Mouse (Mus musculus): ENCODE results near the gene Neb.

The Neb gene

DNA sequence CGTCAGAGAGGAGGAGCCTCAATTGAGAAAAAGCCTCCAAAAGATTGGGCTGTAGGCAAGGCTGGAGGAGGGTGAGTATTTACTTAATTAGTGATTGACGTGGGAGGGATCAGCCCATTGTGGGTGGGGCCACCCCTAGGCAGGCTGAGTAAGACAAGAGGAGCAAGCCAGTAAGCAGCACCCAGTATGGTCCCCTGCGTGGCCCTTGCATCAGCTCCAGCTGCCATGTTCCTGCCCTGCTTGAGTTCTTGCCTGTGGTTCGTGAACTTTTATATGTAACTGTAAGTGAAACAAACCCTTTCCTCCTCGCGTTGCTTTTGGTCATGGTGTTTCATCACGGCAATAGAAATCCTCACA lies at the start of gene Neb:
Neb (minus strand) TSS at position 27 of the 357 bp plus-strand sequence.
- no peak for DNase-seq (ENCODE audit: low spot score)

DNA sequence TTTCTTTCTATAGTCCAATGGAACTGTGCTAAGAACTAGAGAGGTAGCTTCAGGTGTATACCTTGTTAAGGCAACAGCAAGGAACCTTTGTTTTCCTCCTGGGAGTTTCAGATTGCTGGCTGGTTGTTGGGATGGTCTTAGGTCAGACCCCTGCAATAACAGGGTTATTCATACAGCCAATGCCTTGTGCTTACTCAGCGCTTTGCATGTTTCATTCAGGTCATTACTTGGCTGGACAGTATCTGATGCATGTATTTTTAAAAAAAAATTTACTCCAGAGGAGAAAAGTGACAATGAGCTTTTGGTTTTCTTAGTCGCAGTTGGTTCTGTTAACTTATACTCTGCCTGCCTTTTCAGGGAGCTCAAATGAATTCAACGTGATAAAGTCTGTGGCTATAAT lies 49.1 kb upstream of the Neb start:
- DNase-seq (ENCODE audit: low spot score) = no peak

DNA sequence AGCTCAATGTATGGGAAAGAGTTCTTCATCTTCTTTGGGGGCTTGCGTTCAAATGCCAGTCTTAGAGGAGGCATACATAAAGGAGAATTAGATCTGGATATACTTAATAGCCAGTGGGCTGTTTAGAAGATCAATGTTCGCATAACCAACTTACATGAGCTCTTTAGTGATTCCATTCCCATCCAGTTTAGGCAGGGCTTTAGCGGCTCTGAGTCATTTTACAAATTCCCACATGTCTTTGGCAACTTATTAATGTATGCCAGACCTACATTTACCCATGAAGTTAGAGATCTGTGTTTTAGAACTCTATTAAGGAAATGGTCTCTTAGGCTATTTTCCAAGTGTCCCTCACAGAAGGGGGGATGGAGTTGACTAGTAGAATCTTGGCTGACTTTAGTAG lies 47.8 kb upstream of the Neb start:
- DNase-seq (ENCODE audit: low spot score) = no peak

DNA sequence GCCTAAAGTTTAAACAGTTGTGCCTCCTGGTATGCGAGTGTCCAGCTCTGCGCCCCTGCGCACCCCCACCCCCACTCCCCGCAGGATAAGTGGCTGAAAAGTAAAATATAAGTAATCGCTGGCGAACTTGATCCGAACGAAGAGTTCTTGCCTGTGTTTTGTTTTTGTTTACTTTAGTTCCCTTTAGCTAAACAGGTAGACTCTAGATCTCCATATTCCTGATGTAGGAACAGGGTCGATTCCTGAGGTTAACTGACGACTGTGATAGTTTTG lies 47.2 kb upstream of the Neb start:
- DNase-seq (ENCODE audit: low spot score) = no peak

DNA sequence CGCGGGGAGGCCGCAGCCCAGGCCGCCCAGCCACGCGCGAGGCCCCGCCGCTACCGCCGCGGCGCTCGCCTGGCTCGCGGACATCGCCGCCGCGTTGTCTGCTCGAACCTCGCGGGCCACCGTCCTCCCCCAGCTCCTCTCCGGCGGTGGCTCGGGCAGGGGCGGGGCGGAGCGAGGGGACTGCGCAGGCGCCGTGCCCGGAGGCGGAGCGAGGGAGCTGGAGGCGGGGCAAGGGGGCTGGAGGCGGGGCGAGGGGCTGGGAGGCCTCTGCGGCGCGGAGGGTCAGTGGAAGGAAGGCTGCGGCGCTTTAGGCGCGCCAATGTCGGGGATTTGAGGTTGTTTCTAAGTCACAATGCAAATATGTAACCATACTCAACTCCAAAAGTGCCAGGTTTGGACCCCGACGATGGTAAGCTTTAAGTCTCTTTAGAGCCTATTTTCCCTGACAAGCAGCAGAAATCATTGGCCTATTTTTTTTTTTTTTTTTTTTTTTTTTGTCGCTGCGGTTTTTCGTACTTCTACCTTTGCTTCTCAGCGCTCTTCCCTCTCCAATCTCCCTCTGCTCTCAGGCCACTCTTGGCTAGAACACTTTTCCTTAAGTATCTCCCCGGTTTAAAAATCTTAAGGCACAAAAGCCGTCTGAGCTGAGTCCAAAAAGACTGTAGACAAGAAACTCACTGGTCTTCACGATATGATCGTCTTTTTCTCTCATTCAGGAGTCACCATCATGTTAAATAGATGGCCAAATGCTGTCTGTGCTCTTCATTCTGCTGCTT lies 46.7 kb upstream of the Neb start, which contains the start of gene Arl5a:
Arl5a (minus strand) TSS at position 155 of the 776 bp plus-strand sequence.
- peak; percentile 93 for DNase-seq (ENCODE audit: low spot score)

DNA sequence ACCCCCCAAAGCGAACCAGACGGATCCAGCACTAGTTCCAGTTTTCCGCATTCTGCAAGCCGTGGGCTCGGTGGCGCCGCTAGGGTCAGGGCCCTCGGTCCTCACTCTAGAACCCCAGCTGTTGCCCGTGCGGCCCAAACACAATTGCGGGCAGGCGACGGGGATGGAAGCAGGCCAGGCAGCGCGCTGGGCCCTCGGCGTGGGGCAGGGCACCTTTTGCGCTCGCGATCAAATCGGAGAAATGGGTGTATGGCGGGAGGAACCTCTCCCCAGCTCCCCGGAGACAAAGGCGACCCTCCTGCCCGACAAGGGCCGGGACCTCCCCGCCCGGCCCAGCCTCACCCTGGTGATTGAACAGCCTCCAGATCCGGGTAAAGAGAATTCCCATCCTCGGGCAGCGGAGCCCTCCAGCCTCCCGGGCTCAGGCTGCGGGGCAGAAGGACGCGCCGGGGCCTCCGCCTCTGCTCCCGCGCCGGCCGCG lies 46.0 kb upstream of the Neb start:
- DNase-seq (ENCODE audit: low spot score) = no peak

DNA sequence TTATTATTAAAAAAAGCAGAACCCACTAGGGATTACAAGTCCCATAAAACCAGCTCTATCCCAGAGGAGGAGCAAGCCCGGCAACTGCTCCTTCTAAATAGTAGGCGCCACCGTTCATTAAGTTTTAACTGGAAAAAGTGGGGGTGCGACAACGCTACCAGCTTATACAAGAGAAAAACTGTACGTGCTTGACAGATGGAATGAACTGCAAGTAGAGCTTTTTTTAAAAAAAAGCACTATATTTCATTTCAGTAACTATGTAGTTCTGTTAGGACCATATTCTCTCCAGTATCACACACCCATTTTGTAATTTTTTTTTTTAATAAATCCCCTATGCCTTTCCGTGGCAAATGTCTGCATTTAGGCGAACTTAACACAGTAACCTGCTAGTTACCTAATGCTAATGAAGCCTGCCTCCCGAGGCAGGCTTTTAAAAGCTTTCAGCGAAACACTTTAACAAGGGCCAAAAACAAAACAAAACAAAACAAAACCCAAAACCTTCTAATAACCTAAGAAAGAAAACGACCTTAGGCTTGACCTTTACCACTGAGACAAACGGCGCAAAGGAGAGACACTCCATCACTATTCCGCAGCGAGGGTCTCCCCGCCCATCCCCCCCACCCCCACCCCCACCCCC lies 45.5 kb upstream of the Neb start:
- DNase-seq (ENCODE audit: low spot score) = no peak

DNA sequence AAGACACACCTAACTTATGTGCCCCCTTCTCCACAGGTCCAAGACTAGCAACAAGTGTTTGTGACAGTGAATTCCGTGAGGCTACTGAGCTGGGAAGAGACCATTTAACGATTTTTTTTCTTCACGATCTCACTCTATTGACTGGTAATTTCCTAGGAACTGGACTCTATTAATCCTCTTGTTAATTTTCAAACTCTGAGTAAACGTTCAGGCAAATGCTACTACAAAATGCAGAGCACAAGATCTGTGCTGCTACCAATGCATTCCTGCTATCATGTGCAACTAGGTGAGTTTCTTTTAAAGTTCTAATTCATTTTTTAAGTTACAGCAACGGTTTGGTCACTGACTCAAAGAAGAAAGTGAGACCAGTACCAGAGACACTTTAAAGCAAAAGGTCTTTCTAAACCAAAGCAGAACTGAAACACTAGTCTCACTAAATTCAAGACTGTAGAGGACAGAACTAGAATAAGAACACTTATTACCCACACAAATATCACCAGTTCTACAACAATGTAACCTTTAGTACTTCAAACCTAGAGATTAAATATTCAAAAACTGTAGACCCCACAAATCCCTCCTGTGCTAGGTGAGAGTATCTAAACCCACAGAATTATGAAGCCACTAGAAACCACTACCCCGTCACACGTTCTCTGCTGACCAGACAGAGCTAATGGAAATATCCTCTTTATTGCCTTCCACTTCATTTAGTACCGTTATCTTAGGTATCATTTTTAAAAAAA lies 44.8 kb upstream of the Neb start:
- no peak for DNase-seq (ENCODE audit: low spot score)

DNA sequence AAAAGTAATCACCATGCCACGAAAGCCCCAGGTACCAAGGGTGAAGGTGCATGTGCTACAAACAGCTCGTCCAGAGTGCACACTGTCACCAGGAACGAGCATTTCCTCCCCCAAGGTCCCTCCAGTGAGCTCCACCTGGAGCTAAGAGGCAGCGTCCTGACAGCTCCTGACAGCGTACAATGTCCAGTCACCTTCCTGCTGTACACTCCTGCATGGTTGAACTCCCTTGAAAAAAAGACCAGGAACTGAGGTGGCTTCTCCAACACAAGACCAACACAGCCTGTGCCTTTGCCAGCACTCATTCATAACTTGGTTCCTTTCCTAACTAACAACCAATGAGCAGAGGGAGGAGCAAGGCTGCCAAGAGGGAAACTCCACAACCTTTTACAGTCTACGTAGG lies 42.9 kb upstream of the Neb start:
- DNase-seq (ENCODE audit: low spot score) = no peak

DNA sequence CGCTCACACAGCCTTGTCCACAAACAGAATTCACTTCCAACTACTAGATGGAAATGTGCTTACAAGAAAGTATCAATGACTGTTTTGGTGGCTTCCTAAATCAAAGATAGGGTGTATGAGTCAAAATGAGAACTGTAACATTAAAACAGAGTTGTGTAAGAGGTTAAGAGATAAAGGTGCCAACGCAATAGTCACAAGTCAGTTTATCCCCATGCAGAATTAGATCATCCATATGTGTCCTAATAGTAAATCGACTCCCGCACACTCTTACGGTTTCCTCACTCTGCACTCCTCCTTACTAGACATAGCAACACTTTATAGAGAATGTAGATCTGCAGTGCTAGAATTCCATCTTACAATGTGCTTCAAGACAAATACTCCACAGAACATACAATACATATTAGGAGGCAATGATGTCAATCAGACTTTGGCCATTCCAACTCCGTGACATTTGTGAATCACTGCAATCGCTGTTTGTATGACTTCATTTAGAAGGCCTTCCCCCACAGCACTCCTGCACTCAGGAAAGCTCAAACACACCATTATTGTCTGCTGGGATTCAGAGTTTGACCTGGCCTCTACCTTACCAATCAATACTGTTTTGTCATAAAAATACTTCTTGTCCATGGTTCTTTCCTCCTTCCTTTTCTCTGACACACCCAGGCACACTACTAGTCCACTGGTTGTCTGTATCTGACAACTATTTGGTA lies 41.9 kb upstream of the Neb start:
- no peak for DNase-seq (ENCODE audit: low spot score)

DNA sequence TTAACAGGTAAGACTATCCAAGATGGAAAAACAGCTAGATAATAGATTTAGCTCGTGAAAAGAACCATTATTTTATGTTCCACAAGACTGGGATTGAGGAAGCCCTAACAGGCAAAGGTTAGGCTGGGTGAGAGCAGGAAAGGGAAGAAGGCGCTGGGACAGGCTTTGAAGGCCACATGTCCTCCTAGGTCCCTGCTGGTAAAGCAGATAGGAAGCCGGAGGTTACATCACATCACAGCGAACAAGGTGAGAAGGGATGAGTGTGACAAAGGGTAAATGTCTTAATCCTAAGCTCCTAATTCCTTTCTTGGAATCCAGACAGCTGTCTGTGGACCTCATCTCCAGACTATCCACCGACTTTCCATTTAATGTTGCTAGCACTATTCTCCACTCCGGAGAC lies 41.0 kb upstream of the Neb start:
- DNase-seq (ENCODE audit: low spot score) = no peak

DNA sequence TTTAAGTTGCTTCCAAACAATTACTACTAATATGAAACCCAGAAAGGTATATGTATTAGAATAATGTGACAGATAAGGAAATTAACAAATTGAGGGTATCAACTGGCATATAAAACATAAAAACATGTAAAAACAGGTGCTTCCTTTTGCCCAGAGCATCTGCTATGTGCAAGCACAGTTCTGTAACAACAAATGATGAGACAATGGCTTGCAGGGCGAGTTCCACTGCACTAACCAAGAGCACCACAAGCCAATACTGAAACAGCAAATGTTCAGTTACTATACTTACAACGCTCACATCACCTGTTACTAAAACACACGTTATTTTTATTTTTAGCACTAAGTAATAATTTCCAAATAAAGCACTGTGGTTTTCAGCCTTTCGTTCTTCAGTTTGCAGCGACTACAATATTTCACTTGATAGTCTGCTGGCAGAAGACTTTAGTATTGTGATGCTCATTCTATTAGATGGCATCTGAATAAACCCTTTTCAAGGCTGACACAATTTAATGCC lies 34.3 kb upstream of the Neb start:
- DNase-seq (ENCODE audit: low spot score) = no peak

DNA sequence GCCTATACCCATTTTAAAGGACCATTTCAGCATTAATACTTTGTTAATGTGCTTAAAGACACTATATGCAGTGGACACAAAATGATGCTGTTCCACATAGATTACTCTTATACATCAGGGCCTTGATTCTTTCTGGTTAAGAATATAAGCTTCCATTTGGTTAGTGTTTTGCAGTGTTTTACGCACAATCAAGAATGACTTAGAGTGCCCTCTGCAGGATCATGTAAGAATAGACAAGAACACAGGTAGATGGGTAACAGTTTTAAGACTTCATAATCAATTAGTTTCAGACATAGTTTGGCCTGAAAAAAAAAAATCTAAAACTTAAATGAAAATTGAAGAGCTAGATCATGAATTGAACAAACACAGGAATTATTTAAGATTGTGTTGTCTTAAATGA lies 28.2 kb upstream of the Neb start:
- DNase-seq (ENCODE audit: low spot score) = no peak

DNA sequence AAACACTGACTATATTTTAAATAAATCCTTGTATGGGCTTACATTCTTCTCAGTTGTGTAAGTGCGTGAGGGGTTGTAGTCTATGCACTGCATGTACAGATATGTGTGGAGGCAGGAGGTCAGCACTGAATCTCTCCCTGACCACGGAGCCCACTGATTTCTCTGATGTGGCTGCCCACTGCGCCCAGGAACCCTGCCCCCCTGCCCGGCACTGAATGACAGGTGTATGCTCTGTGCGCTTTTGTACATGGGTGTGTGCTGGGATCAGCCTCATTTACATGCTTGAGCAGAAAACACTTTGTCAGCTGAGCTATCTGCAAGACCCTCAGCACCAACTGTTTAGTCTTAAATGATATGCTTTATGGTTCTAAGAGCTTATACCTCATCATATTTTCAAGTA lies 27.0 kb upstream of the Neb start:
- DNase-seq (ENCODE audit: low spot score) = no peak

DNA sequence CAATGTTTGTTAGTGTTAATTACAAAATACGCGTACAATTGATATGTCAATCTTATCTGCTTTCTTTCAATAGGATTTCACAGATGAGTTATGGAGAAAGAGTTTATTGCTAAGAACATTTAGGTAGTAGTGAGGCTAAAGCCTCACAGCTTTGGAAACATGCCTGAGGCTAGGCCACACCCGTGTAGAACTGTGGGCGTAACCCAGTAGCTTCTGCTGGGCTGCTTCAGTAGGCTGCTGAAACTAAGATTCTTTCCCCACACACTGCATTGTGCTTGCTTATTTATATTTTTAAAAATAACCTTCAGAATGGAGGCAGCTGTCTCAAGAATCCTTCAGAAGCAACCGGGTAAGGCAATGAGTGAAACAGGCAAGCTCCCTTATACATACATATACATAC lies 16.3 kb upstream of the Neb start:
- DNase-seq (ENCODE audit: low spot score) = no peak

DNA sequence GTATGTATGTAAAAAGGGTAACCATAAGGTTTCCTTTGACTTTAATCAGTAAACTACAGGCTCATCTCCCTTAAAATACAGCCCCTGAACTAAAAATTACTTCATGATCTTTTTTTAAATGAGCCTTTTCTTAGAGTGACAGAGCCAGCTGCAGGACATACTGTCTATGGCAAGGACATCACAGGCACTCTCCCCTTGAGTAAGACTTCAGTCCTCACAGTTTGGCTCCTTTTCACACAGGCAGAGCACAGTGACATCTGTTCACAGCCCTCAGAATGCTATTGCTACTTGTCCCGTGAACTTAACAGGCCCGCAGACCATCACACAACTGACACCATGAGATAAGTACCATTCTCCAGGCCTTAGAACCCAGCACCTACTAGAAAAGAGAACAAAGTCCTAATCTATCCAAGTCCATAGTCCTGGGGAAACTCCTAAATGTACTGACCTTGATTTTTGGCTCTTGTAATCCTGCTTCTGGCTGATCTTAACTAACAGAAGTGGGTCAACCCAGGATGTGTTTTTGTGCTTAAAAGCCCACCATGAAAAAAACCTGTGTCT lies 12.2 kb upstream of the Neb start:
- no peak for DNase-seq (ENCODE audit: low spot score)

DNA sequence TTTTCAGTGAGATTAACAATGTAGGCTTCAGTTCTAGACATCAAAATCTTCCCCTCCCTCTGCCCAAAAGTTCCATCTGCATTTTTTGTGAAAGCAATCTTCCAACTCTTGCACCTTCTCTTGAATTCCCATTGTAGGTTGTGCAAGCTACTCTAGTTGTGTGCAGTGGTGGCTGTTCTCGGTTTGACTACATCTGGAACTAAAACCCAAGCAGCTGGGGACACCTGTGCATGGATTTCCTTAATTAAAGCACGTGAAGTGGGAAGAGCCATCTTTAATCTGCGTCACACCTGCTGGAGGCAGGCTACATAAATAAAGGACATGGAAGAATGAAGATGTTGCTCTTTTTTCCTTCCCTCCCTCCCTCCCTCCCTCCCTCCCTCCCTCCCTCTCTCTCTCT lies 11.7 kb upstream of the Neb start:
- no peak for DNase-seq (ENCODE audit: low spot score)

DNA sequence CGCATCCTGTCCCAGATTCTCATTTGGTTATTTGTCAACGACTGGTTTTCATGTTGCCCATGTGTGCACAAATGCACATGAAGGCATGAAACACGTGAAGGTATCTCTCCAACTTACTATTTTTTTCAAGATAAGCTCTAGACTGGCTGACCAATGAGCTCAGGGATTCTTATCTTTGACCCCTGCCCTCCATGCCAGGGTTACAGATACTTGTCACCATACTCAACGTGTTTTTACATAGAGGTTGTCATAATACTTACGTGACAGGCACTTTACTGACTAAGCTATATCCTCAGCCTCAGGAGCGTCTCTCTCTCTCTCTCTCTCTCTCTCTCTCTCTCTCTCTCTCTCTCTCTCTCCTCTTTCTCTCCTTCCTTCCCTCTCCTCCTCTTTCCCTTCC lies 8.2 kb upstream of the Neb start:
- no peak for DNase-seq (ENCODE audit: low spot score)

DNA sequence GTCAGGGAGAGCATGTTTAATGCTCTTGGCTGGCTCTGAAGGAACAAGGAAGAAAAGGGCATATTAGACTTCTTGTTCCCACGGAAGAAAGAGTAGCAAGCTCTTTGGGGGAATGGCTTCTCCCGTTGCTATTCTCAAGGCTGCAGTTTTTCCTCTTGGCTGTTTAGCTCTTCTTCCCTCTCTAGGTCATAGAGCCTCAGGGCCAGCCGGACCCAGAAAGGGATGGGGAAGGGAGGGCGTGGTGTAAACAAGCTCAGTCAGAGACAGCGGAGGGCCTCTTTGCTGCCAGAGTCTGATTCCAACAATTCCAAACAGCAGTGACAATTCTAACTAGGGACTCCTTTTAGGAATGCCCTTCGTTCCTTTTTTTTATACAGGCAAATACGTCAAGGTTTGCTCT lies 7.8 kb upstream of the Neb start:
- DNase-seq (ENCODE audit: low spot score) = no peak

DNA sequence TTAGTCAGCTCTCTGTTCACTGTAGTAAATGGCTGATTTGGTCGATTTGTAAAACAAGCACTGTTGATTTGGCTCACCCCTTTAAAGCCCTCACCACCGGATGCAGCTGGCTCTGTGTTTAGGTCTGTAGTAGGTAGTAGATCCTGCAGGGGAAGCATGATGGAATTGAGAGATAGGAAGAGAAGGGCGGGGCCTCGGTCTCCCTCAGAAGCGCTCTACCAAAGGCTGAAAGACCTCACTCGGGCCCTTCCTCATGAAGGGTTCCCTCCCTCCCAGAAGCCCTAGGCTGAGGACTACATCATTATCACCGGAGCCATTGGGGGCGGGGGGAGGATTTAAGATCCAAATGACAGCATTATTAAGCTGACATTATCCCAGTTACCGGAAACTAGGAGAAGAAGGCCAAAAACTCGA lies 581 bp upstream of the Neb start:
- no peak for DNase-seq (ENCODE audit: low spot score)

DNA sequence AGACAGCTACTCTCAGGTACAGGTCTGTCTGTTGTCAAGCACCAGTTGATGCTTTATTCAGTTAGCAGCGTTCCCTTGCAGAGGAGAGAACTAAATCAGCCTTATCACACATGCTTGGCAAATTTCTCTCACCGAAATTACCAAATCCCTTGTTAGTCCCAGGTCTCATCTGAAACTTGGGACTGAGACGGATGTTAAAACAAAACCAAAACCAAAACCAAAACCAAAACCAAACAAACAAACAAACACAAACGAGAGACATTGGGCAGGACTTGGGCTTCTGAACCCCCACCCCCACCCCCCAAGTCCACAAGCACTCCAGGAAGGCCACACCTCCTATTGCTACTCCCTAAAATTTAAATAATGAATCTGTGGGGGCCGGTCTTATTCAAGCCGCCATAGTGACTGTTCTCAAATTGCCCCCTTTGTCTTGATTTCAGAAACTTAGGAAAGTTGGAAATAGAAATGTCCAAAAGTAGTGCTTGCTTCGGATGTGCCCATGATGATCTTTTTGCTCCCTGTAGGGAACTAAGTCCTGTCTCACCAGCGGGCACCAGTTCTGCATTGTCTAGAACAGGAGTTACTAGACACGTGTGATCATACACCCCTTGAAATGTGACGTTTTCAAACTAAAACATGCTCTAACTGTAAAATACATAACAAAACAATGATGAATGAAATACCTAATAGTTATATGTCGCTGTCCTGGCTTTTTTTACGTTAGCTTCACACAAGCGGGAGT lies 397 bp downstream of the Neb start:
- no peak for DNase-seq (ENCODE audit: low spot score)

DNA sequence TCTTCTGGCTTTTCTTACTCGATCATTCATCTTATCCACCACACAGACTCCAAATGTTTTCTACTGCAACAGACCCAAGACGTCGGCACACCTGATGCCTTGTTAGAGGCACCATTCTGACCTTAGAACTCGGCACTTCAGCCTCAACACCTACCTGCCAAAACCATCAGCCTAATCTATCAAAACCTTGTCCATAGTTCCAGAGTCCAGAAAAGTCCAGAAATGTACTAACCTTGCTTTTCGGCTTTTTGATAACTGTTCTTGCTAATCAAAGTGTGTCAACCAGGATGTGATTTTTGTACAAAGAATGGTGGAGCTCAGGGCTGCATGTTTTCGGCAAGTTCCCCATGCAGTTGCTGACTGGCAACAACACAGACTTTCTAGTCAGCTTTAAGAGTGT lies 3.6 kb downstream of the Neb start:
- no peak for DNase-seq (ENCODE audit: low spot score)
